Mouse (Mus musculus) embryonic facial prominence, embryonic 15.5 days (tissue): ENCODE data around the gene Zfp672. TPM values are rescaled to one million over a fixed set of nuclear protein-coding genes. Genes with fewer than 3 reads are reported as not detected.
"Not testable (repeated sequence)": the region's sequence is repeated elsewhere in the genome, so short reads cannot be mapped to it uniquely, and the experiment has no call there.

Source experiments
- ATAC-seq: fragments of 200-750 bp; cut with Nextera tagmentation; 2 replicates; pipeline ENCODE4 v1.8.0; 2017; ENCODE audit warnings: low read depth, moderate TSS enrichment; ENCODE audit not compliant: insufficient number of reproducible peaks, low FRiP score, low TSS enrichment
- H3K27ac ChIP-seq: fragments of 300-500 bp; sonication (generic); replicated peaks from 2 replicates; pipeline ENCODE4 v1.5.1; 2015; ENCODE audit warnings: mild to moderate bottlenecking, inconsistent platforms
- H3K27me3 ChIP-seq: fragments of 300-500 bp; sonication (generic); 2 replicates; pipeline ENCODE4 v1.6.1; 2015; ENCODE audit warnings: inconsistent platforms
- H3K36me3 ChIP-seq: fragments of 300-500 bp; sonication (generic); 2 replicates; pipeline ENCODE4 v1.6.1; 2015; ENCODE audit warnings: mild to moderate bottlenecking, inconsistent platforms
- H3K4me1 ChIP-seq: fragments of 300-500 bp; sonication (generic); 2 replicates; pipeline ENCODE4 v1.6.1; 2015; ENCODE audit warnings: inconsistent platforms
- H3K4me2 ChIP-seq: fragments of 300-500 bp; sonication (generic); replicated peaks from 2 replicates; pipeline ENCODE4 v1.6.1; 2015; ENCODE audit warnings: mild to moderate bottlenecking, inconsistent platforms
- H3K4me3 ChIP-seq: fragments of 300-500 bp; sonication (generic); replicated peaks from 2 replicates; pipeline ENCODE4 v1.5.1; 2015; ENCODE audit warnings: mild to moderate bottlenecking, inconsistent platforms
- H3K9ac ChIP-seq: fragments of 300-500 bp; sonication (generic); 2 replicates; pipeline ENCODE4 v1.6.1; 2015; ENCODE audit warnings: inconsistent platforms
- H3K9me3 ChIP-seq: fragments of 300-500 bp; sonication (generic); replicated peaks from 2 replicates; pipeline ENCODE4 v1.6.1; 2016; ENCODE audit warnings: inconsistent platforms
- WGBS: fragments of 180-500 bp; shearing (Covaris S2); methylation state at CpG from one replicate; pipeline ENCODE4 v1.1.7; 2015; 5-methylcytosine and 5-hydroxymethylcytosine counted together
- polyA plus RNA-seq: library from polyadenylated mRNA; unstranded; fragments of >200 nt; fragmentation: Nextera tagmentation; extraction: Ambion mirVana; gene quantifications from 2 replicates; pipeline ENCODE4 v1.2.1, GENCODE M21; 2015

The Zfp672 gene
- polyA plus RNA-seq, 1 experiment from 2014 or later = 41.0 TPM

DNA sequence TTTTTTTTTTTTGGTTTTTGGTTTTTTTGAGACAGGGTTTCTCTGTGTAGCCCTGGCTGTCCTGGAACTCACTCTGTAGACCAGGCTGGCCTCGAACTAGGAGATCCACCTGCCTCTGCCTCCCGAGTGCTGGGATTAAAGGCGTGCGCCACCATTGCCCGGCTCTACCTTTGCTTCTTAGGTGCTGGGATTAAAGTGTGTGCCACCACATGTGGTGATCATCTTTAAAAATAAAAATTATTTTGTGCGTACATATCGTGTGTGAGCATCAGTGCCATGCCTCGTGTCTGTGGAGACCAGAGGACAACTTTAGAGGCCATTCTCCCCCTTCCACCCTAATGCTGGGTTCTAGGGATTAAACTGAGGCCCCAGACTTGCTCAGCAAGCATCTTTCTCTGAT, 24.8 kb downstream of the Zfp672 start:
- WGBS = 96% methylated on average over 8 of the region's 8 CpGs

DNA sequence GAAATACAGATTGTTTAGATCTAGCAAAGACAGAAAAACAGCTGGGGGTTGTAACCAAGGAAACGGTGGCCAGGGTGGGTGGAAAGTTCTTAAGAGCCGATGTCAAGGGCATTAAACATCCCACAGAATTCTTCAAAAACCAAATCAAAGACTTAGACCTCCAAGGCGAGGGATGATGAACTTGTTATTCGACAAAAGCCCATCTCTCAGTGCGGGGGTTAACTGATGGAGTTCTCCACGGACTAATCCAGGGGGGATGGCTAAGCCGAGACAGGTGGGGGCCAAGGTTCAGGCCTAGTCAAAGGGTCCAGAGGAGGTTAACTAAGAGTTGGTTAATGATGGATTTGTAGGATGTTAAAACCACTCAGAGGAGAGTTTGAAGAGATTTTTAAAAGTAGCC, 26.5 kb downstream of the Zfp672 start:
- Histone ChIP-seq H3K9me3 (no peaks in the 10 kb centered on the region), H3K4me2 (peak overlapping the region; percentile 58), H3K27me3 (no peaks in the 10 kb centered on the region), H3K36me3 (no peaks in the 10 kb centered on the region), H3K4me3 (peak overlapping the region; percentile 20; the same call in 1 of the 2 replicates), H3K4me1 (peaks cover 28% of the 10 kb centered on the region), H3K27ac (peak overlapping the region; percentile 65; the same call in 1 of the 2 replicates), H3K9ac (no peak overlapping the region)
- WGBS = 14% methylated on average over 7 of the region's 7 CpGs
- no peak for ATAC-seq

More for the DNA sequence above, 24.8 kb downstream of the Zfp672 start:
- not testable (repeated sequence) for H3K4me3 ChIP-seq, H3K4me2 ChIP-seq, H3K36me3 ChIP-seq, ATAC-seq, H3K27me3 ChIP-seq, H3K27ac ChIP-seq, H3K9ac ChIP-seq, H3K9me3 ChIP-seq
- H3K4me1 ChIP-seq = peaks cover 28% of the 10 kb centered on the region

DNA sequence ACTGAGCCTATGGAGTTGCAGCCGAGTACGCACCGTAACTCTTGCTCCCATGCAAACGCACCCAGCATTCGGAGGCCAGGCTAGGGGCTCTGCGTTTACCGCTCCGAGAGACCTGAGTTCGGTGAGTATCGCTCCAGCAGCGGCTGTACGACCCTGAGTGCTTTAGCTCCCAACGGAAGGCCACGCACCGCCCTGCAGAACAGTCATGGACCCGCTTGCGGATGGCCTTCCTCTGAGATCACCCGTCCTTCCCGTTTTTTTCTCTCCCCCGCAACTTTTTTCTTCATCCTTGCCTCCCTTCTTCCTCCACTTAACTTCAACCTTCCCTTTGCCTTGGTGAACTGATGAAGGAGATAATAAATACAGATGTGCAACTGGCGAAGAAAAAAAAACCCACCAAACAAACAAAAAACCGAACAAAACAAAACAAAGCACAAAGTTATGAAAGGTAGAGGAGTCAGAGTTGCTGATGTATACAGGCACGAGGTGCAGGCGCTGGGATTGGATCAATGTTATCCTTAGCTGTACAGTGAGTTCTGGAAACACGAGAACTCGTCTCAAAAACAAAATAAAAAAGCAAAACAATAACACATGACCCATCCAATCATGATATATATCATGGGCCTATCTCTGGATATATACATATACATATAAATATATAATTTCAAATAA, 27.2 kb downstream of the Zfp672 start:
- Histone ChIP-seq H3K9ac (peak overlapping the region; percentile 58), H3K27me3 (no peaks in the 10 kb centered on the region), H3K27ac (peak overlapping the region; percentile 96), H3K36me3 (no peaks in the 10 kb centered on the region), H3K4me1 (peaks cover 25% of the 10 kb centered on the region), H3K4me3 (peak overlapping the region; percentile 67), H3K4me2 (peak overlapping the region; percentile 58), H3K9me3 (no peaks in the 10 kb centered on the region)
- peak; percentile 41 for ATAC-seq
- WGBS = under 1% methylated on average over 26 of the region's 26 CpGs

DNA sequence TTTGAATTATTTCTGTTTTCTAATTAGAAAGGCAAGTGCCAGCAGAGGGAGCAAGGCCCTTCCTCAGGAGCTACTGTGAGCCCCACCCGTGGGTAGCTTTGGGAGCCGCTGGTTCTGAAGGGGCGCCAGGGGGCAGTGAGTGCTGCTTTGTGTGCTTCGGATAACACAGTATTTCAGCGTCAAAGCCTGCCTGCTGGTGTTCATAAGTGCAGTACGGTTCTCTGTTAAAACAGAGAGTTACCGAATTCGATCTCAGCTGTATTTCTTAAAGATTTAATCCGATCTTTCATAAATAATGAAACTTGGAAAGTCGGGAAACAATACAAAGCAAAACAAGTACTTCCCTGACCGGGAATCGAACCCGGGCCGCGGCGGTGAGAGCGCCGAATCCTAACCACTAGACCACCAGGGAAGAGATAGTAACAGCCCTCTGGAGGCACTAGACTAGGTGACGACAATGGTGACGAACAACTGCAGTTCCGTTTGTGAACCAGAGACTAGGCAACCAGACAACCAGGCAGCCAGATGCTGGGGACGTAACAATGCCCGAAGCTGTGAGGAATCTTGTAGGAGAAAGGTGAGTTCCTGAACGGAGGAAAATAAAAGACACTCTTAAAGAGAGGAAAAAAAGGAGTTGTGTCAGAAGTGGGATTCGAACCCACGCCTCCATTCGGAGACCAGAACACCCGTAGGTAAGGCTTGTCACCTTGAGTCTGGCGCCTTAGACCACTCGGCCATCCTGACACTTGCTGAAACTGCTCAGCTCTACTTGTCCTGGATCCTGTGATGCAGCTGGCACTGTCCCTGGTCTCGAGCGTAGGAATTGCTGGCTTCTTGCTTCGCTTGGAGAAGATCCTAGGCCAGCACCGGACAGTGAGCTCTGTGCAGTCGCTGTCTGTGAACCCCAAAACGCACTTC, 28.0 kb downstream of the Zfp672 start:
- no peaks in the 10 kb centered on the region for H3K36me3 ChIP-seq
- ATAC-seq = peak; percentile 93
- no peaks in the 10 kb centered on the region for H3K27me3 ChIP-seq
- H3K9me3 ChIP-seq = no peaks in the 10 kb centered on the region
- WGBS = under 1% methylated on average over 36 of the region's 36 CpGs
- peaks cover 22% of the 10 kb centered on the region for H3K4me1 ChIP-seq
- H3K4me3 ChIP-seq = peak overlapping the region; percentile 67
- H3K9ac ChIP-seq = peak overlapping the region; percentile 58
- peak overlapping the region; percentile 96 for H3K27ac ChIP-seq
- H3K4me2 ChIP-seq = peak overlapping the region; percentile 58

DNA sequence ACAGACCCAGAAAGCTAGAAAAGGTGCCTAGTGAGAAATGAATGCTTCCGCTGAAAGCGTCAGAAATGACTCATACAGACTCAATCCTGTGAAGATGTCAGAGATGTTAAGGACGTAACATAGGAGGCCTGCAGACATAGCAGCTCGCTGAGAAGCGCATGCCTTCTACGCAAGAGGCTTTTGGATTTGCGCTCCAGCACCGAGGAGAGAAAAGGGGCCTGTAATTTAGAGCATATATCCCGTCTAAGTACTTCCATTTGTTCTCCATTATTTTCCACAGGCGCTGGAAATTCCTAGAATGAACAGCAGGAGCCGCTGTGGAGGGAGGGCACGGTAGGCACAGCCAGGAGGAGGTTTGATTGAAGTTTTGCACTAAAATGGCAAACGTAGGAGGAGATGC, 29.1 kb downstream of the Zfp672 start:
- 10% methylated on average over 13 of the region's 13 CpGs for WGBS
- Histone ChIP-seq H3K36me3 (no peaks in the 10 kb centered on the region), H3K4me2 (peak overlapping the region; percentile 58), H3K9me3 (no peaks in the 10 kb centered on the region), H3K4me1 (peaks cover 16% of the 10 kb centered on the region), H3K27me3 (no peaks in the 10 kb centered on the region), H3K9ac (no peak overlapping the region), H3K4me3 (peak overlapping the region; percentile 67), H3K27ac (peak overlapping the region; percentile 63; the same call in 1 of the 2 replicates)
- no peak for ATAC-seq

DNA sequence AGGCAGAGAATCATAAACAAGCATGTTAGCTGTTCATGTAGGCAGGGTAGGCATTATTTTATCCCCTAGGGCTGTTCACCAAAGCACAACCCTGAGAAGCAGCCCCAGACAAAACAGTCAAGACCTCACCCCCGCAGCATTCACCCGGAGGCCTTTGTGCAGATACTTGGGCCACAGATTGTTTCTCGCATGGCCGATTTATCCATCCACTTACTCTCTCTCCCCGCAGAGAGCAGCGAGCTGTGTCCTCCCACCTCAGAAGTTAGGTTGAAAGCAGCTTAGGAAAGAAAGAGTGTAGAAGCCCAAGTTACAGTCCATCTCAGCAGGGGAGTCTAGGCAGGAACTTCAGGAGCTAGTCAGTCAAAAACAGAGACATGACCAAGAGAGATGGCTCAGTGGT, 32.7 kb downstream of the Zfp672 start:
- no peak overlapping the region for H3K4me3 ChIP-seq
- peaks cover 11% of the 10 kb centered on the region for H3K4me1 ChIP-seq
- no peaks in the 10 kb centered on the region for H3K36me3 ChIP-seq
- H3K27ac ChIP-seq = no peak overlapping the region
- H3K27me3 ChIP-seq = no peaks in the 10 kb centered on the region
- H3K9me3 ChIP-seq = no peaks in the 10 kb centered on the region
- 65% methylated on average over 6 of the region's 6 CpGs for WGBS
- no peak overlapping the region for H3K9ac ChIP-seq
- ATAC-seq = no peak
- no peak overlapping the region for H3K4me2 ChIP-seq

DNA sequence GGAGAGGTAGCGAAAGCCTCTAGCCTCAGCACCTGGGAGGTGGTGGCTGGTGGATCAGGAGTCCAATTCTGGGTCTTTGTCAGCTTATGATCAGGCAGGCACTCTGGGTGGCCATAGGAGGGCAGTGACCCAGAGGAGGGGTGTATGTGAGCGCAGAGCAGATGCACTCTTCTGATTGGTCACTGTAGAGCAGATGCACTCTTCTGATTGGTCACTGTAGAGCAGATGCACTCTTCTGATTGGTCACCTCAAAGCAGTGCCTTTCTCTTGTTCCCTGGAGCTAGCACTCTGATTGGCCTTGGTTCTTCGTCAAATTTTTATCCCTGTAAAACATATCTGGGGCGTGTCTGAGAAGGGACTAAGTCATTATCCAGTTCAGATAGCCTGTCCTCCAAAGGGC, 37.3 kb downstream of the Zfp672 start:
- Histone ChIP-seq H3K4me2 (no peak overlapping the region), H3K27me3 (no peaks in the 10 kb centered on the region), H3K27ac (no peak overlapping the region), H3K9ac (no peak overlapping the region), H3K4me3 (no peak overlapping the region), H3K36me3 (no peaks in the 10 kb centered on the region), H3K9me3 (no peaks in the 10 kb centered on the region), H3K4me1 (no peaks in the 10 kb centered on the region)
- 48% methylated on average over 4 of the region's 4 CpGs for WGBS
- no peak for ATAC-seq

DNA sequence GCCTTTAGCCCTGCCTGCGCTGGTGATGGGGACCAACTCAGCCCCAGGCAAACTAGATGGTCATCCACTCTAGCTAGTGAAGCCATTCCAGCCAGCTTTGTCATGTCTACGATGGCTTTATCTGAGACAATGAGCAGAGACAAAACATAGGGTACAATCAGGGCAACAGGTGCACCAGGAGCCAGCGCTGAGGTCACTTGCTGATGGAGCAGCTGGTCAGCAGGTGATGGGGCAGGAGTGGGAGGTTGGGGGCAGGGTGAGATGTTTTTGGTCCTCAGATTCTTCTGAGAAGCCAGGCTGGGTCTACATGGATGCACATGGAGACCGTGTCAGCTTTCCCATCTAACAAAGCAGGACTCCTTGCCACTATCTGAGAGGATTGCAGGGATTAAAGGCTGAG, 39.3 kb downstream of the Zfp672 start:
- H3K4me1 ChIP-seq = no peaks in the 10 kb centered on the region
- no peaks in the 10 kb centered on the region for H3K36me3 ChIP-seq
- H3K4me2 ChIP-seq = no peak overlapping the region
- no peak overlapping the region for H3K9ac ChIP-seq
- H3K27me3 ChIP-seq = no peaks in the 10 kb centered on the region
- WGBS = 85% methylated on average over 4 of the region's 4 CpGs
- H3K27ac ChIP-seq = no peak overlapping the region
- ATAC-seq = no peak
- no peak overlapping the region for H3K4me3 ChIP-seq
- H3K9me3 ChIP-seq = no peaks in the 10 kb centered on the region

DNA sequence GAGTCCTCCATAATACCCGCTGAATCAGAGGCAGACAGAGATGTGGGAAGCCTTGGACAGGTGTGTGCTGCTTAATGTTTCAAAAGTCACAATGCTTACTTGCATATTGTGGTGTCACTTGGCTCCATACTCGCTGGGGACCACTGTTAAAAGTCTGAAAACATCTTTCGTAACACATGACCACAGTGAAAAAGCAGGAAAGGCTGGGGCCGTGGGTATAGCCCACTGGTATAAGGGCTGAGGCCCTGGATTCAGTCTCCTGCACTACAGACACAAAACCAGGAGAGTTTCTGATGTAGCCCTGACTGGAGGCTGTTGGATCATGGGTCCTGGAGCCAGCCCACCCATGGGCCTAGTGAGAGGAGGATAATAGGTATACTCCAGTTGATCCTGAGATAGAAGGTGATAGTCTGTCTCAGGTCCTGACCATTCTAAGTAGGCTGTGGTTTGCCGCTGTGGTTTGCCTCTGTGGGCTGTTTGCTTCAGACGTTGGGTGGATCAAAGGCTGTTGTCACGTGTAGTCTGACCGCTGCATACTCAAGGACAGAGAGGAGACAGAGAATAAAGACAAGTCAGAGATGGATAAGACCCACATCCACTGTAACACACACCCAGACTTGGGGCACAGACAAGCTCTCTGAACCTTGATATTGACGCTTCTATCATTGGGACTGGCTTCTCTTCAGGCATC, 40.0 kb downstream of the Zfp672 start:
- Histone ChIP-seq H3K4me2 (no peak overlapping the region), H3K9me3 (no peaks in the 10 kb centered on the region), H3K36me3 (no peaks in the 10 kb centered on the region), H3K9ac (no peak overlapping the region), H3K27me3 (no peaks in the 10 kb centered on the region), H3K4me1 (no peaks in the 10 kb centered on the region), H3K4me3 (no peak overlapping the region), H3K27ac (no peak overlapping the region)
- 73% methylated on average over 9 of the region's 9 CpGs for WGBS
- no peak for ATAC-seq

DNA sequence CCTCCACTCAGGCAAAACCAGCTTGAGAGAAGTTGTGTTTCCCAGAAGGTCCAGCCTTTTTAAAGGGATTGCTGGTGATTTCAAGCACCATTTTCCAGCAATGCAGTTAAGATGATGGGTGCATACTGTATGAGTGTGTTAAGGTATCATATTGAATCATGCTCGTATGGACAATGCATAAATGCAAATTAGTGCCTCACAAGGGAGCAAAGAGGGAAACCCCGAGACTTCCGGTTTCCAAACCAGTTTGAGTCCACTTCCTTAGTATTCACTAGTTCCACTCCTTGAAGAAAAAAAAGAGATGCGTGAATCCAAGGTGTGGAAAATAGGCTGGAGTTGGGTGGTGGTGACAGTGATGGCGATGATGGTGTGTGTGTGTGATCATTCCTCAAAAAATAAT, 47.6 kb downstream of the Zfp672 start:
- H3K9ac ChIP-seq = no peak overlapping the region
- no peaks in the 10 kb centered on the region for H3K4me1 ChIP-seq
- H3K27me3 ChIP-seq = no peaks in the 10 kb centered on the region

DNA sequence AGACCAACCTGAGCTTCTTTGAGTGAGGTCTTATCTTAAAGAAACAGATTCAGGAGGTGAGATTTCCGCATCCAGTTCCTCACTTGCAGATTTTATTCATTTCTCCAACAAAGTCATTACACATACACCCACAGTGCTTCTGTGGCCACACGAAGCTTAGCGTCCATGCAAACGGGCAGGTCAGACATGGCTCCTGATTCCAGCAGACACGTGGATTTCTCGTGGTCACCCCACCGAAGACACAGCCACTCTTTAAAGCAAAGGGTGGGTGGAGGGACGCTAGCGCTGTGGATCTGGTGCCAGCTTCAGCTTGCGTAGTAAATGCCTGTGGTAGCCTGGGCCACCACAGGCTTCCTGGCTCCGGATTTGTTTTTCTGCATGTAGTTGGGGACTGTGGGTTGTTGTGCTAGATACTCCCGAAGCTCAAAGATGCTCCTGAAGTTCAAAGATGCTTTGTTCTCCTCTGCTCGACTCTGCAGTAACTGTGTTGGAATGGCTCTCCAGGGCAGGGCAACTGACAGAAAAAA, 48.1 kb downstream of the Zfp672 start:
- Histone ChIP-seq H3K4me2 (no peak overlapping the region), H3K27ac (no peak overlapping the region), H3K27me3 (no peaks in the 10 kb centered on the region), H3K9me3 (no peaks in the 10 kb centered on the region), H3K9ac (no peak overlapping the region), H3K36me3 (no peaks in the 10 kb centered on the region), H3K4me3 (no peak overlapping the region), H3K4me1 (no peaks in the 10 kb centered on the region)
- WGBS = 72% methylated on average over 13 of the region's 13 CpGs
- ATAC-seq = no peak

More for the DNA sequence above, 47.6 kb downstream of the Zfp672 start:
- no peaks in the 10 kb centered on the region for H3K9me3 ChIP-seq
- no peak overlapping the region for H3K4me3 ChIP-seq
- H3K36me3 ChIP-seq = no peaks in the 10 kb centered on the region
- H3K27ac ChIP-seq = no peak overlapping the region
- ATAC-seq = no peak
- H3K4me2 ChIP-seq = no peak overlapping the region
- 78% methylated on average over 5 of the region's 5 CpGs for WGBS
